Mouse (Mus musculus) midbrain, embryonic 13.5 days (tissue): Measurements from ENCODE around the gene Chp2. TPM values are rescaled to one million over a fixed set of nuclear protein-coding genes. Genes with fewer than 3 reads are reported as not detected.

Source experiments
- polyA plus RNA-seq: library from polyadenylated mRNA; unstranded; fragments of >200 nt; fragmentation: Nextera tagmentation; extraction: Ambion mirVana; gene quantifications from 2 replicates; pipeline ENCODE4 v1.2.1, GENCODE M21; 2015

Chp2 gene
- polyA plus RNA-seq, 1 experiment from 2014 or later: 1.2 TPM

Other genes with a start within 250 kb of the Chp2 start
- gene Cog7, start 237.8 kb upstream of the Chp2 start, polyA plus RNA-seq: 20.6 TPM in 2 replicates
- gene Gga2, start 198.3 kb upstream of the Chp2 start, polyA plus RNA-seq: 55.4 and 58.0 TPM in 2 replicates
- 69.5 and 74.8 TPM in 2 replicates for gene Ubfd1, start 152.3 kb upstream of the Chp2 start, polyA plus RNA-seq
- 10.4 and 10.7 TPM in 2 replicates for gene Ears2, start 152.2 kb upstream of the Chp2 start, polyA plus RNA-seq
- gene Ndufab1, start 117.6 kb upstream of the Chp2 start, polyA plus RNA-seq: 635 and 660 TPM in 2 replicates
- gene Palb2, start 86.5 kb upstream of the Chp2 start, polyA plus RNA-seq: 9.0 and 9.1 TPM in 2 replicates
- gene Dctn5, start 86.5 kb upstream of the Chp2 start, polyA plus RNA-seq: 156 and 163 TPM in 2 replicates
- gene Plk1, start 60.1 kb upstream of the Chp2 start, polyA plus RNA-seq: 54.5 and 55.2 TPM in 2 replicates
- 0.78 and 1.1 TPM in 2 replicates for gene Ern2, start 33.3 kb upstream of the Chp2 start, polyA plus RNA-seq
- 44.8 and 46.4 TPM in 2 replicates for gene Prkcb, start 69.3 kb downstream of the Chp2 start, polyA plus RNA-seq